Mouse (Mus musculus): Measurements from ENCODE around the gene Aldh6a1. TPM values are rescaled to one million over a fixed set of nuclear protein-coding genes. Genes with fewer than 3 reads are reported as not detected.
A peak's percentile ranks its signal among the peaks of the same experiment; 100 is the strongest.

Aldh6a1 gene
- polyA plus RNA-seq, 1 experiment from 2014 or later, result 26.6 TPM

DNA sequence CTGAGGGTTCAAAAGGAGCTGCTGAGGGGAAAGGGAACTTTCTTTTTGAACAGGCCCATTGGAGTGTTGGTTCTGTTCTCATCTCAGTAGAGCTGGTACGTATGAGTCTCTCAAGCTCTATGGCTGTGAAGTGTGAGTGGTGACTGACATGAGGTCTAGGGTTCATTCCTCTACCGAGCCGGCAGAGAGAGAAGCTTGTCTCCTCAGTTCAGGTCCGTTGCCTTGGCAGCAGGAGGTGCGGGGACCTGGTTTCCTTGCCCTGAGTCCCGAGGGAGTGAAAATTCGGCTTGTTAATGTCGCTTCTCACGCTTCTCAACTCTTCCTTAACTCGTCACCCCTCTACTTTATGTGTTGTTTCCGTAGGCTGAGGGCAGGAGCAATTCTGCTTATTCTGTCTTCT is 997 bp upstream of the Aldh6a1 start:
- peak overlapping the region; percentile 68 for H3K4me3 ChIP-seq (replicated peaks)
- peak overlapping the region; percentile 96 for H3K4me2 ChIP-seq
- 0 out of 2 replicates have a peak overlapping the region, but pooled peaks have one; percentile 50 for H3K27ac ChIP-seq
- H3K9ac ChIP-seq, result peak overlapping the region; percentile 65
- peaks cover 3% of the 10 kb centered on the region; the same call in 1 of the 2 replicates for H3K27me3 ChIP-seq
- no peaks in the 10 kb centered on the region for H3K9me3 ChIP-seq
- under 1% methylated on average over 11 of the region's 11 CpGs for WGBS
- peaks cover 21% of the 10 kb centered on the region for H3K4me1 ChIP-seq
- H3K36me3 ChIP-seq (replicated peaks), result peaks cover 4% of the 10 kb centered on the region; the same call in 1 of the 2 replicates
- ATAC-seq (ENCODE audit: low FRiP score), result no peak

DNA sequence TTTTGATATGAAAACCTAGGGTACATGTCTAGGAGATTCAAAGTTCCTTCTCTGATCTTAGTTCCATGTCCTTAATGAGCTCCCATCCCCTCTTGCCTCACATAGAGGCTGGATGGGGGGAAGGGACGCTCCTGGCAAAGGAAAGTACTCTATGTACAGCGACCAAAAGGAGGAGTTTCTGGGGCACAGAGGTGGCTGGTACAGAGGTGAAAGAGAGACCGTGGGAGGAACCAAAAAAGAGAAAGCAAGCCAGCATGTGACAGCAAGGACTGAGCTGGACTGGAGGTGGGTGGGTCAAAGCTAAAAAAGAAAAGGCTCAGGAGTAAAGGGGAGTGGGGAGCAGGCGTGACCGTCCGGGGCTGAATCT is 470 bp downstream of the Aldh6a1 start:
- H3K36me3 ChIP-seq (replicated peaks), result 0 out of 2 replicates have a peak, but pooled peaks cover 3% of the 10 kb centered on the region
- peaks cover 13% of the 10 kb centered on the region; the same call in 1 of the 2 replicates for H3K27me3 ChIP-seq
- H3K4me2 ChIP-seq, result peak overlapping the region; percentile 82
- peak overlapping the region; percentile 68 for H3K4me3 ChIP-seq (replicated peaks)
- peak overlapping the region; percentile 47; the same call in 1 of the 2 replicates for H3K27ac ChIP-seq
- H3K9ac ChIP-seq, result peak overlapping the region; percentile 38
- H3K4me1 ChIP-seq, result peaks cover 21% of the 10 kb centered on the region
- no peak for ATAC-seq (ENCODE audit: low FRiP score)
- WGBS, result 0% methylated on average over 6 of the region's 6 CpGs
- no peaks in the 10 kb centered on the region for H3K9me3 ChIP-seq

DNA sequence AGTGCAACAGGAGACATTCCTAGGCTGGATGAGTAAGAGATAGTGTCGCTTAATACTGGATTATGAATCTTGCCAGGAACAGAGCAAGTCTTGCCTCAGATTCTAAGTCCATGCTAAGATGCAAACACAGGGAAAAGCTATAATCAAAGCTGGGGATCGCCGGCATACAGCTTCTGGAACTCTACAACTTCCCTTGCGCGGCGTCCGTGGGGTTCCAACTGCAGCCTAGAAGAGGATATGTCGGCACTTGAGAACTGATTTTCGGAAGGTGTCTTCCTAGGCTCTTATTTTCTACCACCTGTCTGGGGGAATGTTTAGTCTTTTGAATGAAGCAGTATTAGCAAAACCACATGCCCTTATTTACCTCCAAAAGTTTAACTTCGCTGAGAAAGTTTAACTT is 917 bp downstream of the Aldh6a1 start:
- H3K27me3 ChIP-seq, result peaks cover 13% of the 10 kb centered on the region; the same call in 1 of the 2 replicates
- no peaks in the 10 kb centered on the region for H3K9me3 ChIP-seq
- no peak overlapping the region for H3K27ac ChIP-seq
- H3K36me3 ChIP-seq (replicated peaks), result 0 out of 2 replicates have a peak, but pooled peaks cover 3% of the 10 kb centered on the region
- H3K4me1 ChIP-seq, result peaks cover 21% of the 10 kb centered on the region
- ATAC-seq (ENCODE audit: low FRiP score), result no peak
- peak overlapping the region; percentile 68; the same call in 1 of the 2 replicates for H3K4me3 ChIP-seq (replicated peaks)
- WGBS, result 50% methylated on average over 10 of the region's 10 CpGs
- peak overlapping the region; percentile 38; the same call in 1 of the 2 replicates for H3K9ac ChIP-seq
- peak overlapping the region; percentile 82 for H3K4me2 ChIP-seq

DNA sequence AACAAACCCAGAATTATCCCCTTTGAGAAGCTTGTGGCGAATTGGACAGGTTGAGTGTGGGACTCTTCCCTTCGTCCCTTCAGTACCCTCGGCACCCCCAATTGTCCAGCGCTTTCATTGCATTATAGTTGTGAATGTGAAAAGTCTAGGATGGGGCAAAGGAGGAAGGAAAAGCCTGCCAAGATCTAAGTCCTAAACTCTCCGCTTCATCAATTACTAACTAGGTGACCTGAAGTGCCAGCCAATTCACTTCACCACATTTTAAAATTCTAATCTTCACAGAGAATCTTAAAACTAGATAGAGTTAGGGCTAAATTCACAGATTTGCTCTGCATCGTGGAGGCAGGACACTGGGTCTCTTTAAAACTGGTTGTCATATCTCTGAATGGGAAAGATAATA is 2.6 kb downstream of the Aldh6a1 start:
- no peak overlapping the region for H3K4me2 ChIP-seq
- H3K4me1 ChIP-seq, result peaks cover 21% of the 10 kb centered on the region
- no peak overlapping the region for H3K9ac ChIP-seq
- H3K27ac ChIP-seq, result no peak overlapping the region
- WGBS, result 81% methylated on average over 6 of the region's 6 CpGs
- no peaks in the 10 kb centered on the region for H3K9me3 ChIP-seq
- H3K36me3 ChIP-seq (replicated peaks), result no peaks in the 10 kb centered on the region
- no peak overlapping the region for H3K4me3 ChIP-seq (replicated peaks)
- no peak for ATAC-seq (ENCODE audit: low FRiP score)
- H3K27me3 ChIP-seq, result peaks cover 13% of the 10 kb centered on the region; the same call in 1 of the 2 replicates

DNA sequence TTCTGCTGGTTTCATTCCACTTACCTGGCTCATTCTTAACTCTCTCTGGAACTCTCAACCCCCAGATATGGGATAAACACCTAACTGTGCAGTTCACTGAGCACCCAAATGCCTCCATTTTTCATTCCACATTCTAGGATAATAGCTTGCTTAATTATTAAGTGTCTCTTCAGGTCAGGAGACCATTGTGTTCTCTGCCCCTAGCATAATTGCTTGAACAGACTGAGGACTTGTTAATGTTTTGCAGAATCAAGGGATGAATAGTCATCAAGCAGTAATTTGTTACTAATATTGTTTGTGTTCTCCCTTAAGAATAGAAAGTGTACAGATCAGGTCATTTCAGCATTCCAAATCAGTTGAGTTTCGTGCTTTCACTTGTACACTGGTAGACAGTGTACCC is 3.4 kb downstream of the Aldh6a1 start:
- WGBS, result 69% methylated on average over 1 of the region's 1 CpGs
- H3K9me3 ChIP-seq, result no peaks in the 10 kb centered on the region
- H3K36me3 ChIP-seq (replicated peaks), result no peaks in the 10 kb centered on the region
- H3K4me1 ChIP-seq, result peaks cover 14% of the 10 kb centered on the region
- no peak for ATAC-seq (ENCODE audit: low FRiP score)
- H3K27me3 ChIP-seq, result peaks cover 13% of the 10 kb centered on the region; the same call in 1 of the 2 replicates
- H3K27ac ChIP-seq, result no peak overlapping the region
- no peak overlapping the region for H3K9ac ChIP-seq
- H3K4me2 ChIP-seq, result no peak overlapping the region
- H3K4me3 ChIP-seq (replicated peaks), result no peak overlapping the region

DNA sequence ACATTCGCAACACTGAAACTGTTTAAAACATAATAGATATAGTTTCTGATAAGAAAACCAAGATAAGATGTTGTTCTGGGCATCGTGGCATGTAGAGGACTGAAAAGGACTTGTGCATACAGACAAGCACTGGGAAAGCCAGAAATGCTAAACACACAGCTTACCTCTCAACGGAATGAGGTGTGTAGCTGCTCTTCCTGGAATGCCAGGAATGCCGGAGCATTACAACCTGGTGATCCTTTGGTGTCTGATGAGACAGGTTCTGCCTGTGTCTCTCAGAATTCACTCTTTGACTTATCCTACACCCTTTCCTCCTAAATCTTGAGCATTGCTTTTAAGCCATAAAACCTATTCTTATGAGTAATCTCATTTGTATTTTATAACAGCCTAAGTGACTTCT is 8.3 kb downstream of the Aldh6a1 start:
- Histone ChIP-seq H3K9me3 (no peaks in the 10 kb centered on the region), H3K9ac (no peak overlapping the region), H3K4me1 (no peaks in the 10 kb centered on the region), H3K27ac (no peak overlapping the region), H3K4me2 (no peak overlapping the region), H3K27me3 (peaks cover 9% of the 10 kb centered on the region; the same call in 1 of the 2 replicates), H3K36me3 (replicated peaks) (no peaks in the 10 kb centered on the region), H3K4me3 (replicated peaks) (no peak overlapping the region)
- 76% methylated on average over 4 of the region's 4 CpGs for WGBS
- ATAC-seq (ENCODE audit: low FRiP score), result no peak

DNA sequence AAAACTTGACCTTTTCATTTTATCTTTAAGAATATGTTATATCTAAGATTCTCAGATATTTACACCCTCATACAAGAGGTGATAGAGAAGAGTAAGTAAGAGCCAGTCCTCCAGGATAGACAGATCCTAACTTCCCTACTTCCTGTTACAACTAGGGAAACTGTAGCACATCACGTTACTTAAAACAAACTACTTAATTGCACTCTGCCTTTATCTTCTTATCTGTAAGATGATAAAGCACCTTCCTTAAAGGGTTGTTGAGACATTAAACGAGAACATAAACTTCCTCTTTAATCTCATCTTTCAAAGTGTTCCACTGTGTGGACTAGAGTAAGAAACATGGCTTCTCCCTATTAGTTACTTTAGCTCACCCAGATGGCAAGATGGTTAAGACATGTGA is 12.1 kb downstream of the Aldh6a1 start:
- Histone ChIP-seq H3K27me3 (no peaks in the 10 kb centered on the region), H3K4me3 (replicated peaks) (no peak overlapping the region), H3K27ac (no peak overlapping the region), H3K4me2 (no peak overlapping the region), H3K9me3 (no peaks in the 10 kb centered on the region), H3K36me3 (replicated peaks) (no peaks in the 10 kb centered on the region), H3K9ac (no peak overlapping the region), H3K4me1 (no peaks in the 10 kb centered on the region)
- no peak for ATAC-seq (ENCODE audit: low FRiP score)
- WGBS, result 88% methylated on average over 2 of the region's 2 CpGs

DNA sequence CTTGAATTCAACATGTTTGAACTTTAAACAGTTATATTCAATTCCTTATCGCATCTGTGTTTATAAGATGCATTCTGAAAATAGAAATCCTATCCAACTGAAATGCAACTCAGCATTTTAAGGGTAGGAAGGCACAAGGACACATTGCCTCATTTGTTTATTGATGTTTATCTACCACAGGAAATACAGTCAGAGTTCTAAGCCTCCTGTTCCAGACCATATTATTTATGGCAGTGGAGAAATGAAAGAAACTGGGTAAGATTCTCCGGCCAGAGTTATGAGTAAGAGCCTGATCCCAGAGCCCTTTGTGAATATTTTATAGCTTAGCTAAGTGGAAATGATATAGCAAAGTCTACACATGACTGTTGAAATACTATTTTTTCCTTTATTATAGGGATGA is 21.0 kb downstream of the Aldh6a1 start:
- Histone ChIP-seq H3K4me2 (no peak overlapping the region), H3K9ac (no peak overlapping the region), H3K9me3 (no peaks in the 10 kb centered on the region), H3K4me1 (no peaks in the 10 kb centered on the region), H3K27ac (no peak overlapping the region), H3K4me3 (replicated peaks) (no peak overlapping the region), H3K27me3 (no peaks in the 10 kb centered on the region), H3K36me3 (replicated peaks) (no peaks in the 10 kb centered on the region)
- 95% methylated on average over 2 of the region's 2 CpGs for WGBS
- no peak for ATAC-seq (ENCODE audit: low FRiP score)

DNA sequence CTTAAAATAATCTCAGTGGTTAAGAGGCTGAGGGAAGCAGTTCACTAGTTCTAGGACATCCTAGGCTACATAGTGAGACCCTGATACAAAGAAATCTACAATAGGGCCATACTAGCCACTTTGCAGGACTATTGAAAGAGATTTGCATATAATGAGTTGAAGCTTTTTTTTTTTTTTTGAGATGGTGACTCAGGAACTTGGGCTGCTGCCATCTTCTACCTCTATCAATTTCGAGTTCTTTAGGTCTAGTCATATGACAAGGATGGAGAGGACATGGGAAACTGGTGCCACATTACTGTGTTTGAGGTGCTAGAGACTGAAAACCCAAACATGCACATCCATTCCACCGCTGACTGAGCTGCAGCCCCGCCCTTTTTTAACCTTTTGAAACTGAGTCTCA is 26.8 kb downstream of the Aldh6a1 start:
- no peak for ATAC-seq (ENCODE audit: low FRiP score)
- Histone ChIP-seq H3K9ac (no peak overlapping the region), H3K9me3 (no peaks in the 10 kb centered on the region), H3K4me1 (no peaks in the 10 kb centered on the region), H3K27me3 (no peaks in the 10 kb centered on the region), H3K36me3 (replicated peaks) (no peaks in the 10 kb centered on the region), H3K4me3 (replicated peaks) (no peak overlapping the region), H3K4me2 (no peak overlapping the region), H3K27ac (no peak overlapping the region)
- WGBS, result 59% methylated on average over 3 of the region's 3 CpGs

DNA sequence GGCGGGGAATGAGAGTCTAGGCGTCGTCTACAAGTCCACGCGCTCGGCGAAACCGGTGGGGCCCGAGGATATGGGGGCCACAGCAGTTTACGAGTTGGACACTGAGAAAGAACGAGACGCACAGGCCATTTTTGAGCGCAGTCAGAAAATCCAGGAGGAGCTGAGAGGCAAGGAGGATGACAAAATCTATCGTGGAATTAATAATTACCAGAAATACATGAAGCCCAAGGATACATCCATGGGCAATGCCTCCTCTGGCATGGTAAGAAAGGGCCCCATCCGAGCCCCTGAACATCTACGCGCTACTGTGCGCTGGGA is 33.2 kb downstream of the Aldh6a1 start:
- H3K4me1 ChIP-seq, result peaks cover 8% of the 10 kb centered on the region; the same call in 1 of the 2 replicates
- WGBS, result 42% methylated on average over 18 of the region's 18 CpGs
- H3K9me3 ChIP-seq, result no peaks in the 10 kb centered on the region
- no peaks in the 10 kb centered on the region; the same call in 1 of the 2 replicates for H3K36me3 ChIP-seq (replicated peaks)
- peak overlapping the region; percentile 63 for H3K27ac ChIP-seq
- H3K27me3 ChIP-seq, result no peaks in the 10 kb centered on the region
- peak overlapping the region; percentile 53 for H3K4me3 ChIP-seq (replicated peaks)
- H3K4me2 ChIP-seq, result peak overlapping the region; percentile 72
- H3K9ac ChIP-seq, result peak overlapping the region; percentile 68
- ATAC-seq (ENCODE audit: low FRiP score), result no peak

DNA sequence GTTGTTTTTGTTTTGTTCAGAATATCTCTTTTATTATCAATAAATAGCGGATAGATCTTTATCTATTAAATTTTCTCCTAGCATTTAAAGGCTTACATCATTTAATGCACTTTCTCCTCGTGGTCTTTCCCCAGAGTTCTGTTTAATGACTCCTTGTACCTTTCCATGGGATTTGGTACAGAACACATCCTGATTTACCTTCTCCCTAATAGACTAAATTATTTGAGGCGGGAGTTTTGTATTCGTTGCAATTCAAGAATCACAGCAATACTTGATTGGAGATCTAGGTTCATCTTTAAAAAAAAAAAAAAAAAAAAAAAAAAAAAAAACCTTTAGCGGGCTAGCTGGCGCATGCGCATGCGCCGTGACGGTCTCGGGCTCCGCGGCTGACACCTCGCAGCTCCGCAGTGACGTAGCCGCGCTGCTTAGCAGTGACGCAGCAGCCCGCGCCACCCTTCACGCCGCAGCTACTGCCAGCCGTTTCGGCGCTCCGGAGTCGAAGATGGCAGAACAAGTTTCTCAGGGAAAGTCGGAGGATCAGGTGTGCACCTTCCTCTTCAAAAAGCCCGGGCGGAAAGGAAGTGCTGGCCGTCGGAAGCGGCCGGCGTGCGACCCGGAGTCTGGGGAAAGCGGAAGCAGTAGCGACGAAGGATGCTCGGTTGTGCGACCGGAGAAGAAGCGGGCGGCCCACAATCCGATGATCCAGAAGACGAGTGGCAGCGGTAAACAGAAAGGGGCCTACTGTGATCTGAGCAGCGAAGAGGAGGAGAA is 33.8 kb downstream of the Aldh6a1 start, which contains the start of gene Rnf113a2:
Rnf113a2 (plus strand) TSS at position 363 of the 771 bp plus-strand sequence.
- Histone ChIP-seq H3K4me1 (peaks cover 8% of the 10 kb centered on the region; the same call in 1 of the 2 replicates), H3K9me3 (no peaks in the 10 kb centered on the region), H3K27me3 (no peaks in the 10 kb centered on the region), H3K4me3 (replicated peaks) (peak within 1 kb of the TSS; percentile 53), H3K36me3 (replicated peaks) (no peaks in the 10 kb centered on the region; the same call in 1 of the 2 replicates), H3K27ac (peak within 1 kb of the TSS; percentile 63), H3K4me2 (peak within 1 kb of the TSS; percentile 72), H3K9ac (peak within 1 kb of the TSS; percentile 68)
- 3% methylated on average over 50 of the region's 50 CpGs for WGBS
- ATAC-seq (ENCODE audit: low FRiP score), result peak; percentile 90

DNA sequence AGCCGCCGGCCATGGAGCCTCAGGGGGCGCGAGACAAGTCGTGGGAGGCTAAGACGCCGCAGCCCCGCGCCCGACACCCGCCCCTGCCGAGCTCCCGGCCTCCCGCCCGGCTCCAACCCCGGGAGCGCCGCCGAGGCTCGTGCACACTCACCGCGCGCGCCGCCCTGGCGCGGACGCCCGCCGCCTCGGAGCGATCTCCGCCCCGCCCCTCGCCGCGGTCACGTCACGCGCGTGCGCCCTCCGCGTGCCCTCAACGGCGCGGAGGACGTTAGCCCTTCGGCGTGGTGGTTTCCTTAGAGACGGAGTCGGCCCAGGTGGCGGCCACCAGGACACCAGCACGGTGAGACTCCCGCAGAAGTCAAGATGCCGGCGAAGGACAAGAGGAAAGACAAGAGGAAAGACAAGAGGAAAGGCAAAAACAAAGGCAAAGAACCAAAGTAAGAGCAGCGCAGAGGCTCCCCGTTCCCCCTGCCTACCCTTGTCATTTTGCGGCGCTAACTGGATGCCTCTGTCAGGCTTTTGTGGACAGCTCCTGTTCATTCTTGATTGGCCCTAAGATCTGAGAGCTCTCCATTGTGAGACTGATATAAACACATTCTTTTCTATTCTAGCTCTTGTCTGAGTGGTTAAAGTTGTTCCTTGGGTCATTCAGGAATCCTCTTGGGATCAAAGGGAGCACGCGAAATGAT is 41.8 kb downstream of the Aldh6a1 start, which contains the start of the genes Entpd5 and Bbof1:
Entpd5 (minus strand) TSS at position 211 of the 689 bp plus-strand sequence.
Bbof1 (plus strand) TSS at position 253 of the 689 bp plus-strand sequence.
- peak within 1 kb of the TSS; percentile 70 for H3K9ac ChIP-seq
- H3K4me2 ChIP-seq, result peak within 1 kb of the TSS; percentile 95
- H3K27me3 ChIP-seq, result no peaks in the 10 kb centered on the region
- H3K4me3 ChIP-seq (replicated peaks), result peak within 1 kb of the TSS; percentile 60
- H3K9me3 ChIP-seq, result no peaks in the 10 kb centered on the region
- peak; percentile 94 for ATAC-seq (ENCODE audit: low FRiP score)
- WGBS, result under 1% methylated on average over 58 of the region's 63 CpGs
- H3K27ac ChIP-seq, result peak within 1 kb of the TSS; percentile 80
- H3K36me3 ChIP-seq (replicated peaks), result no peaks in the 10 kb centered on the region
- H3K4me1 ChIP-seq, result peaks cover 11% of the 10 kb centered on the region

Data from forebrain, embryonic 12.5 days (tissue).